Mouse (Mus musculus) G1E (cell line): ENCODE data around the gene Pcca. TPM values are rescaled to one million over a fixed set of nuclear protein-coding genes. Genes with fewer than 3 reads are reported as not detected.

Experiments used
- ATAC-seq: 2 replicates; pipeline ENCODE4 v1.8.0; 2016; ENCODE audit warnings: mild to moderate bottlenecking; ENCODE audit not compliant: insufficient number of reproducible peaks, poor library complexity, low FRiP score, severe bottlenecking; ENCODE audit errors: extremely low read depth
- DNase-seq: peaks from one replicate; pipeline ENCODE4 v3.0.0; 2012; ENCODE audit warnings: low spot score
- H3K27me3 ChIP-seq: 2 replicates; pipeline ENCODE4 v1.6.1; 2012; ENCODE audit warnings: mild to moderate bottlenecking, low read length, inconsistent platforms; ENCODE audit not compliant: insufficient read depth
- H3K36me3 ChIP-seq: replicated peaks from 2 replicates; pipeline ENCODE3; 2012; ENCODE audit warnings: mild to moderate bottlenecking, inconsistent platforms
- H3K4me1 ChIP-seq: 2 replicates; pipeline ENCODE4 v1.6.1; 2012; ENCODE audit warnings: low read depth, low read length, inconsistent platforms, mixed read lengths; ENCODE audit not compliant: insufficient read depth
- H3K4me3 ChIP-seq: 2 replicates; pipeline ENCODE4 v1.5.1; 2012; ENCODE audit warnings: low read depth, mild to moderate bottlenecking, inconsistent platforms, low read length, moderate library complexity, mixed read lengths
- H3K9me3 ChIP-seq: replicated peaks from 2 replicates; pipeline ENCODE4 v1.6.1; 2012; ENCODE audit warnings: inconsistent platforms
- CTCF ChIP-seq: IDR thresholded peaks from 2 replicates; pipeline ENCODE4 v1.5.1; 2012; ENCODE audit warnings: low read depth, low read length, inconsistent platforms, mixed read lengths
- GATA1 ChIP-seq: IDR thresholded peaks from 2 replicates; pipeline ENCODE4 v1.6.1; 2012; ENCODE audit warnings: borderline replicate concordance, low read length, inconsistent platforms, mixed read lengths
- GATA2 ChIP-seq: IDR thresholded peaks from 2 replicates; pipeline ENCODE4 v1.6.1; 2012; ENCODE audit warnings: low read depth, low read length, inconsistent platforms, borderline replicate concordance
- POLR2AphosphoS5 ChIP-seq: IDR thresholded peaks from 2 replicates; pipeline ENCODE4 v1.6.1; 2012; ENCODE audit warnings: low read depth, low read length, inconsistent platforms; ENCODE audit not compliant: insufficient replicate concordance
- TAL1 ChIP-seq: conservative IDR thresholded peaks from 2 replicates; pipeline ENCODE4 v1.6.1; 2012; ENCODE audit warnings: low read depth, low read length, inconsistent platforms, mixed read lengths
- polyA plus RNA-seq: library from polyadenylated mRNA; stranded (reverse); fragments of >175 nt; gene quantifications from 2 replicates; pipeline ENCODE4 v1.2.3, GENCODE M21; 2012
- total RNA-seq, 2 experiments: library from RNA; stranded (forward) in 1 of 2; stranded (reverse) in 1 of 2; fragments of 200-1000 nt in 1 of 2; fragments of >200 nt in 1 of 2; fragmentation: Nextera tagmentation in 1 of 2; gene quantifications; 2 replicates each; pipeline ENCODE4 v1.2.3; 2014 to 2017

Gene Pcca
- total and polyA plus RNA-seq, 3 experiments, result 15.3 to 67.0 (median 65.8) TPM

- ATAC-seq, result no peak
- TF ChIP-seq CTCF (no peak), POLR2AphosphoS5 (no peak), GATA1 (no peak), TAL1 (no peak), GATA2 (no peak)
- Histone ChIP-seq H3K4me3 (no peak overlapping the region), H3K27me3 (no peaks in the 10 kb centered on the region), H3K36me3 (peaks cover 93% of the 10 kb centered on the region), H3K4me1 (no peaks in the 10 kb centered on the region), H3K9me3 (no peaks in the 10 kb centered on the region)
- no peak for DNase-seq
Observed at GRCm38 (mm10) chr14:122887702-122888479, 353.8 kb downstream of the Pcca start.

- H3K27me3 ChIP-seq, result no peaks in the 10 kb centered on the region
- no peak overlapping the region for H3K4me3 ChIP-seq
- H3K9me3 ChIP-seq, result no peaks in the 10 kb centered on the region
- peaks cover 94% of the 10 kb centered on the region for H3K36me3 ChIP-seq
- DNase-seq, result no peak
- ATAC-seq, result no peak
- TF ChIP-seq GATA2 (no peak), CTCF (no peak)
- no peaks in the 10 kb centered on the region for H3K4me1 ChIP-seq
Observed at GRCm38 (mm10) chr14:122888480-122888872, 354.4 kb downstream of the Pcca start.

- TF ChIP-seq GATA2, result no peak
- TF ChIP-seq POLR2AphosphoS5, result no peak
- no peak for TF ChIP-seq TAL1
- no peak for TF ChIP-seq GATA1
- no peak for TF ChIP-seq CTCF
- no peak for DNase-seq
- Histone ChIP-seq H3K27me3 (no peaks in the 10 kb centered on the region), H3K9me3 (no peaks in the 10 kb centered on the region), H3K4me3 (no peak overlapping the region), H3K36me3 (peaks cover 93% of the 10 kb centered on the region), H3K4me1 (no peaks in the 10 kb centered on the region)
- ATAC-seq, result no peak
Observed at GRCm38 (mm10) chr14:122891470-122891968, 357.4 kb downstream of the Pcca start.

- H3K4me3 ChIP-seq, result no peak overlapping the region
- H3K36me3 ChIP-seq, result peaks cover 74% of the 10 kb centered on the region
- H3K9me3 ChIP-seq, result no peaks in the 10 kb centered on the region
- no peak for TF ChIP-seq TAL1
- TF ChIP-seq POLR2AphosphoS5, result no peak
- TF ChIP-seq CTCF, result no peak
- no peak for TF ChIP-seq GATA2
- no peak for TF ChIP-seq GATA1
- no peaks in the 10 kb centered on the region for H3K27me3 ChIP-seq
- no peaks in the 10 kb centered on the region for H3K4me1 ChIP-seq
- ATAC-seq (no peak), DNase-seq (no peak)
Observed at GRCm38 (mm10) chr14:122896106-122896505, 362.0 kb downstream of the Pcca start.

GRCm38 (mm10) chr14:122898550-122898949 lies 364.4 kb downstream of the Pcca start:
- H3K27me3 ChIP-seq, result no peaks in the 10 kb centered on the region
- no peak for ATAC-seq
- TF ChIP-seq CTCF, result no peak
- TF ChIP-seq GATA1, result no peak
- no peak for TF ChIP-seq POLR2AphosphoS5
- no peak for TF ChIP-seq GATA2

GRCm38 (mm10) chr14:122900679-122901078 lies 366.6 kb downstream of the Pcca start:
- ATAC-seq (no peak), DNase-seq (no peak)
- Histone ChIP-seq H3K36me3 (peaks cover 72% of the 10 kb centered on the region), H3K4me3 (no peak overlapping the region), H3K9me3 (no peaks in the 10 kb centered on the region), H3K4me1 (peaks cover 5% of the 10 kb centered on the region; the same call in 1 of the 2 replicates), H3K27me3 (no peaks in the 10 kb centered on the region)
- TF ChIP-seq CTCF (no peak), GATA2 (no peak), TAL1 (no peak), GATA1 (no peak), POLR2AphosphoS5 (no peak)

More at GRCm38 (mm10) chr14:122898550-122898949, 364.4 kb downstream of the Pcca start:
- Histone ChIP-seq H3K4me3 (no peak overlapping the region), H3K4me1 (peaks cover 5% of the 10 kb centered on the region; the same call in 1 of the 2 replicates), H3K36me3 (peaks cover 71% of the 10 kb centered on the region), H3K9me3 (no peaks in the 10 kb centered on the region)
- no peak for DNase-seq
